Mouse (Mus musculus): ENCODE measurements around the gene Alg3.

GRCm38 (mm10) chr16:20620751-20621190 lies 9.2 kb upstream of the Alg3 start:
- TF ChIP-seq MAZ (IDR thresholded peaks at IDR 0.05; ENCODE audit: low read depth, low read length) (no peak), POLR2AphosphoS2 (IDR thresholded peaks at IDR 0.05; ENCODE audit: low read depth, low read length) (0 out of 2 replicates have a peak, but pooled peaks have one; percentile 57), POLR2A (IDR thresholded peaks at IDR 0.05; ENCODE audit: low read depth, low read length) (no peak), CTCF (conservative IDR thresholded peaks at IDR 0.05 in 1 of 2, IDR thresholded peaks at IDR 0.05 in 1 of 2; ENCODE audit: low read depth in 2 of 2, low read length in 2 of 2) (no peak)

Measured in CH12.LX (cell line).